Mouse (Mus musculus): ENCODE measurements around the gene Rai1.

Gene Rai1

GRCm38 (mm10) chr11:60094909-60095810 lies 9.7 kb upstream of the Rai1 start:
- DNase-seq (ENCODE audit: low read depth, low spot score), result no peak

GRCm38 (mm10) chr11:60099555-60100186 lies 5.1 kb upstream of the Rai1 start:
- DNase-seq (ENCODE audit: low read depth, low spot score), result no peak

- no peak for DNase-seq (ENCODE audit: low read depth, low spot score)
Measured at GRCm38 (mm10) chr11:60100827-60101555, 3.8 kb upstream of the Rai1 start.

DNA sequence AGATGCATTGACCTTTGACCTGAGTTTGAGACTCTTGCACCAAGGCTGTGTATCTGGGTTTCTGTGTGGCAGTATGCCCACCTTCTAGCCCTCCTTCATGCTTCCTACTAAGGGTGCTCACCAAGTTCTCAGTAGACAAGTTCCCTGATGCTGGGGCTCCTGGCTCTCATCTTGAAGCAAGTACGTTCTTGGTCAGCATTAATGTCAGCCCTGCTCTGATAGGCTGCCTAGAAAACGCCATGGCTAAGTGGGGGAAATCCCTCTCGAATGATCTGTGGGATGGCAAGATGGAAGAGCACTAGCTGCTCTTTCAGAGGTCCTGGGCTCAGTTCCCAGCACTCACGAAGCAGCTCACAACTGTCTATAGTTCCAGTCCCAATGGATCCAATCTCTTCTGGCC lies 2.8 kb upstream of the Rai1 start:
- no peak for DNase-seq (ENCODE audit: low read depth, low spot score)

GRCm38 (mm10) chr11:60102664-60103063 lies 2.1 kb upstream of the Rai1 start:
- DNase-seq (ENCODE audit: low read depth, low spot score), result no peak

- no peak for DNase-seq (ENCODE audit: low read depth, low spot score)
Measured at GRCm38 (mm10) chr11:60103567-60103966, 1.2 kb upstream of the Rai1 start.

DNA sequence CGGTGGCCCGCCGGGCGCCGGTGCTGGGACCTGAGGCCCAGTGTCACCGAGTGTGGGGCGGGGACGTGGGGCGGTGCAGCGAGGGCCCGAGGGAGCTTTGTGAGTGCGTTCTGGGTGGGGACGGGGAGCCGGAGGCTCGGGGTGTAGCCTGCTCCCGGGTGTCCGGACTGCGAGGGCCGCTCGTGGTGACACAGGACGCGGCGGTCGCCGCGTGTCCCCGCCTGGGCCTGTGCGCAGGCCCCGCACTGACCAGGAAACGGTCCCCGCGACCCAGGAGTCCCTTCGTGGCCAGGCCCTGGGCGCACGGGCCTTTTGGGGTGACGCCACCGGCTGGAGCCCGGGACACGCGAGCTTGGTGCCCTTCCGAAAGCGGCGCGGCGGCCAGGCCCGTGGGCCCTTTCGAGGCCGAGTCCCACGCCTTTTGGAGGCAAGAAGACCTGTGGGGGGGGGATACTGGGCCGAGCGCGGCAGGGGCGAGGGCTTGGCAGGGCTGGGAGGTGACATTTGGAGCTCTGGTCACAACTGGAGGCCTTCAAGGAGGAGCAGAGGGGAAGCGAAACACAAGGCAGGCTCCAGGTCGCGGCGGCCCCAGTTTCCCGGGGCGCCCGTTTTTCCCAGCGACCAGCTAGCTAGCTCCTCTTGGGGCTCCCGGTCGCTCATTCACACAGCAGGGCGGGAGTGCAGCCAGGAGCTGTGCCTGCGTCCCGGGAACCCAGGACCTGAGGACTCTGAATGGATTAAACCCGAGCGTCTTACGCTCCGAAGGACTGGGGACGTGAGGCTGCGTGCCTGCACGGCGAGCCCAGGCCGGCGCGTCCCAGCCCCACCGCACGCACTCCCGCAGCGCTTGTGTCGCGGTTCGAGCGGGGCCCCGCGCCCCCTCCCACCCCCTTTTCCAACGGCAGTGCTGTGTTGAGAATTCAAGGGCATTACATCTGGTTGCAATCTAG lies 1.1 kb downstream of the Rai1 start:
- peak; percentile 41 for DNase-seq (ENCODE audit: low read depth, low spot score)

DNA sequence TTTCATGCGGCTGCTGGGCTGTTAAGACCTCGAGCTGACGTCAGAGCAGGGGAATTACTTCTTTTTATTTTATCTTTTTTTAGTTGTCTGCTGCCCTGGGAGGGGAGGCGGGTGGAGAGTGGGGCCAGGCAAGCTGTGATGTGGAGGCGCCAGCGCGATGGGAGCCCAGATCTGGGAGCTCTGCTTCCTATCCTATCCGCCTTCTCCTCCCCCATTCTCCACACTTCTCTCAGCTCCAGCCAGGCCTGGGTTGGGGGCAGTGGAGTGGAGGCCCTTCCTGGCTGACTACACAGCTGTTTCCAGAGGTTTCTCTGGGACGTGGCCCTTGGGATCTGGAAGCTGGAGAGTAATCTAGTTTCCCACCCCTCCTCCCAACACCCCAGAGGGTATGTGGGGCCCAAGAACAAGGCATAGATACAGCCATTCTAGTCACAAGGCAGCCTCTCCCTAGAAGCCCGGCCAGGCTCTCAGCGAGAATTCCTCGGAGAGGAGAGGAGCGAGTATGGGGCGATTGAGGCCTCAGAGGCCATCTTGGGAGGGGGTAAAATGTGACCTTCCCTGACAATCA lies 1.8 kb downstream of the Rai1 start:
- DNase-seq (ENCODE audit: low read depth, low spot score), result no peak

DNA sequence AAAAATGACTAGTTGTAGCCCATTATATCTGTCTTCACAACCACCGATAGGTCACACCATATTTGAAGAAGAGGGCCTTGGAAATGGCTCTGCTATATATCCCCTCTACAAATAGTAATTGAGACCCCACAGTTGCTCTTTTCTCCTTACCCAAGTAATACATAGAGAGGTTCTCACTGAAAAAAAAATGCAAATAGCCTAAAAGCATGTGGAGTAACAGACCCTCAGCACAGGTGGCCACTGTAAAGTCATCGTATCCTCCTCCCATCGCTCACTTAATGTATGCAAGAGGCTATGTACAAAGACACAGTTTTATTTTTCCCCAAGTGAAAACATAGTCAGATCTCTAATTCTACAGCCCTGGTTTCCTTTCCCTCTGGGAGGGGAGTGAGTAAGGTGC lies 2.6 kb downstream of the Rai1 start:
- no peak for DNase-seq (ENCODE audit: low read depth, low spot score)

GRCm38 (mm10) chr11:60108631-60109172 lies 3.9 kb downstream of the Rai1 start:
- no peak for DNase-seq (ENCODE audit: low read depth, low spot score)

GRCm38 (mm10) chr11:60110386-60110785 lies 5.6 kb downstream of the Rai1 start:
- DNase-seq (ENCODE audit: low read depth, low spot score), result no peak

GRCm38 (mm10) chr11:60111576-60111975 lies 6.8 kb downstream of the Rai1 start:
- no peak for DNase-seq (ENCODE audit: low read depth, low spot score)

DNA sequence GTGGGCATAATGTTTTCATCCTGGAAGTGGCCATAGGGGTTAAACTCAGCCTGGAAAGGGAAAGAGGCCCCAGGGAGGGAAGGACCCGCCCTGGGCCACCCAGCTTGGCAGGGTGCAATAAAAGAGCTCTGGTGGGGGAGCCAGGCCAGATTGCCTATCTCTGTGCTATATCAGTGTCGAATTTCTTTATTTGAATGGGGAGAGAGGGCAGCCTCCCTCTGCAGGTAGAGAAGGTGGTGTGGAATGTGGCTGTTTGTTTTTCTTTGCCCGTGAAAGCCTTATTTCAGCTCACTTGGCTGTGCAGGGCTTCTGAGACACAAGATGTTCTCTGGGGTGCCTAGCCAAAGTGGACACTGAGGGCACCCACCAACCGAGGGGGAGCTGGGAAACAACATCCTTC lies 8.8 kb downstream of the Rai1 start:
- DNase-seq (ENCODE audit: low read depth, low spot score), result no peak

DNA sequence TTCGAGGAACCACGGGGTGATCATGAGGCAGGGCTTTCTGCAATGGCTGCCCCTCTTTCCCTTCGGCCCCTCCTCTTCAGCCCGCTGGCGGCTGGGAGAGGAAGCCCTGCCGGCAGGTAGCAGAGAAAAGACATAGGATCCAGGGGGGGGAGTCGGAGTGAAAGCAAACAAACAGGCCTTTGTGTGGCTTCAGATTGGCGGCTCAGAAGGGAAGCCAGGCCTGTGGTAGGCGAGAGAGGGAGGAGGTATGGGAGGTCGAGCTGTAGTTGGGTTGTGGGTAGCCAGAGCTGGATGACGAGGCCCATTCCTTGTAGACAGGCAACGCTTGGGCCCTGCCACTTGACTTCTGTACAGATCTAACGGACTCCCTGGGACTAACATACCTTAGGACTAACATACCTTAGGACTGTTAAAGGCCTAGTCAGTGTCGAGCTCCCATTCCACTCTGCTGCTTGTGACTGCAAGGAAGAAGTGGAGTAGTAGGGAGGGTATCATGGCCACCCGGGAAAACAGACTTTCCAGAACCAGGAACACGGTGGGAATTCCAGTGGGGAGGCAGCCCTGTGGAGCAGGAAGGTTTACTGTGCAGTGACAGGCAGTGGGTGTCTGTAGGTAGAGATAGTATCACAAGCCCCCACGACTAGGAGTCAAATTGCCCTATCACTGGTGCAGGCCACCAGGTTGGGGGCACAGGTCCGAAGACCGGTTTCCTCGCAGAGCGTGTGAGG lies 9.6 kb downstream of the Rai1 start:
- no peak for DNase-seq (ENCODE audit: low read depth, low spot score)

- peak; percentile 86 for DNase-seq (ENCODE audit: low read depth, low spot score)
Measured at GRCm38 (mm10) chr11:60115024-60115538, 10.3 kb downstream of the Rai1 start.

DNA sequence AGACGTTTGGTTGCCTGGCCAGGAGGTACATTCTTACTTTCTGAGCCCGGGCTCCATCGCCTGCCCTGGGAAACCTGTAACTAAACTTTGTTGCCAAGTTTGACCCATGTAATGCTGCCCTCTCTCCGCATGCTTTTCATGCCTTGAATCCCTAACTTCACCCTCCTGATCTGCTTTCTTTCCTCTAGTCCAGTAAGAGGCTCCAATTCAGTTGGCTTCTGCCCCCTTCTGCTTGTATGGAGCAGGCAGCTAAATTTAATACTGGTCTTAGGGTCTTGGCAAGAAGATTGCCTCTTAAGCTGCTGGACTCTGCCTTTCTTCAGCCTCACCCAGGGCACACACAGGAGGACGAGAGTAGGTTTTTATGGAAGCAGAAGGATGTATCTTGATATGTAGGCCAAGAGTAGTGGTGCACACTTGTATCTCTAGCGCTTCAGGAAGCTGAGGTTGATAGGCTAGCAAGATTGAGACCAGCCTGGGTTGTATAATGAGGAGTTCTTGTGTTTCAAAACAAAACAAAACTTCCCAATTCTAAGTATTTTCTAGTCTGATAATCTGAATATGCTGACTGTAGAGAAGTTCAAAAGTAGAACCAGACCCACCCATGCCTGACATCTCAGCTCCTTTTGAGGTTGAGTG lies 10.9 kb downstream of the Rai1 start:
- DNase-seq (ENCODE audit: low read depth, low spot score), result no peak

- no peak for DNase-seq (ENCODE audit: low read depth, low spot score)
Measured at GRCm38 (mm10) chr11:60120586-60121262, 15.9 kb downstream of the Rai1 start.

- DNase-seq (ENCODE audit: low read depth, low spot score), result no peak
Measured at GRCm38 (mm10) chr11:60122611-60123010, 17.8 kb downstream of the Rai1 start.

DNA sequence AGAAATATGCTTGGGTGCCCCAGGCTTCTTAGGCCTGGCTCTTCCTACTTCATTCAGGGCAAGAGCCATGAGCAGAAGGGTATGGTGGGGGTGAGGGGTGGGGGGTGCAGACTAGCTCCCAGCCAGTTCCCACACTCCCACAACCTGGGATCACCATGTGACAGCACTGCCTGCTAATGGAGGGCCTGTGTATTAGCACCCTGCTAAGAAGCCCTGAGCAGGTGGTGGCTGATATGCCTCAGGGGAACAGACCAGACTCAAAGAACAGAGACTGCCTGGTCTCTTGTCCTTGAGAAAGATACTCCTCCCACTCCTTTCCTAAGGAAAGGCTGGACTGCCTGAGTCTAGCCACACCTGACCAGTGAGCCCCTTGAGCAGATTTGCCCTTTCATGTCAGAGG lies 22.2 kb downstream of the Rai1 start:
- no peak for DNase-seq (ENCODE audit: low read depth, low spot score)
